Mouse (Mus musculus) cerebellum, adult 2 months (tissue): ENCODE results near the gene Lrrtm1.

ENCODE experiments used
- CTCF ChIP-seq: fragments of 200-500 bp; IDR thresholded peaks from 2 replicates; pipeline ENCODE4 v1.5.1; 2011; ENCODE audit warnings: low read depth, mild to moderate bottlenecking, control low read depth, low read length, moderate library complexity, borderline replicate concordance; ENCODE audit not compliant: insufficient read depth
- POLR2A ChIP-seq: fragments of 200-500 bp; IDR thresholded peaks from 2 replicates; pipeline ENCODE4 v1.6.1; 2011; ENCODE audit warnings: low read length, control low read depth, borderline replicate concordance; ENCODE audit not compliant: insufficient read depth

DNA sequence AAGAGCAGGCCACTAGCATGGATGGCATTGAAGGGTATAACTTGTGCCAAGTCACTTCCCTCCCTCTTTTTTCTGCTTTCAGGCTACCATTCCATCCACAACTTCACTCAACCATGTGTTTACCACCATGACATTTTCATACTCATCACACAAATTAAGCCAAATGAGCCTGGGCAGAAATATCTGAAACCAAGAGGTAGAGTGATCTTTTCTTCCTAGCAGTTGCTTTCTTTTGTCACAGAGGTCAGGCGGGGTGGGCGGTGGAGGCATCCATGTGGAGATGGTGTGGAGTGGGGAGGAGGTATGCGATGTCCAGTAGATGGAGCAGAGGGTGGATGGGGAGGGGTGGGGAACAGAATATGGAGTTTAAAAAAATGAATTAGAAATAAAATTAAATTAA lies 64.3 kb downstream of the Lrrtm1 start:
- TF ChIP-seq CTCF (no peak), POLR2A (no peak)
